Mouse (Mus musculus): ENCODE data around the gene Ddx19b. TPM values are rescaled to one million over a fixed set of nuclear protein-coding genes. Genes with fewer than 3 reads are reported as not detected.
A peak's percentile ranks its signal among the peaks of the same experiment; 100 is the strongest.
"Not testable (repeated sequence)": the region's sequence is repeated elsewhere in the genome, so short reads cannot be mapped to it uniquely, and the experiment has no call there.

Gene Ddx19b
- total RNA-seq, 4 experiments from 2014 or later = 12.2 to 15.2 (median 13.7) TPM

DNA sequence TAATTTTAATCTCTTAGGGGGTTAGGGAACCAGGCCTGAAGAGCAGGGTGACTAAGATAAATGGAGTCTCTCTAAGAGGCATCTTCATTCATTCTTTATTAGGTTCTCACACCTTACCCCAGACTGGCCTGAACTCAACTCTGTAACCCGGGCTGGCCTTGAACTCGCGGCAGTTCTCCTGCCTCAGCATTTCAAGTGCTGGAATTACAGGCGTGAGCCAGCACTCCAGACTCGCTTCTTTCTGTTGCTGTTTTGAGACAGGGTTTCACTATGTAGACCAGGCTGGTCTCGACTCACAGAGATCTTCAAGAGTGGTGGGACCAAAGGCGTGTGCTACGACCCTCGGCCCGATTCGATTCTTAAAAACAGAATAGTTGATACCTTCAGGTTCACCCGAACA, 2.7 kb upstream of the Ddx19b start:
- peak; percentile 11 to 17 for DNase-seq (ENCODE audit: low spot score in 2 of 2)

DNA sequence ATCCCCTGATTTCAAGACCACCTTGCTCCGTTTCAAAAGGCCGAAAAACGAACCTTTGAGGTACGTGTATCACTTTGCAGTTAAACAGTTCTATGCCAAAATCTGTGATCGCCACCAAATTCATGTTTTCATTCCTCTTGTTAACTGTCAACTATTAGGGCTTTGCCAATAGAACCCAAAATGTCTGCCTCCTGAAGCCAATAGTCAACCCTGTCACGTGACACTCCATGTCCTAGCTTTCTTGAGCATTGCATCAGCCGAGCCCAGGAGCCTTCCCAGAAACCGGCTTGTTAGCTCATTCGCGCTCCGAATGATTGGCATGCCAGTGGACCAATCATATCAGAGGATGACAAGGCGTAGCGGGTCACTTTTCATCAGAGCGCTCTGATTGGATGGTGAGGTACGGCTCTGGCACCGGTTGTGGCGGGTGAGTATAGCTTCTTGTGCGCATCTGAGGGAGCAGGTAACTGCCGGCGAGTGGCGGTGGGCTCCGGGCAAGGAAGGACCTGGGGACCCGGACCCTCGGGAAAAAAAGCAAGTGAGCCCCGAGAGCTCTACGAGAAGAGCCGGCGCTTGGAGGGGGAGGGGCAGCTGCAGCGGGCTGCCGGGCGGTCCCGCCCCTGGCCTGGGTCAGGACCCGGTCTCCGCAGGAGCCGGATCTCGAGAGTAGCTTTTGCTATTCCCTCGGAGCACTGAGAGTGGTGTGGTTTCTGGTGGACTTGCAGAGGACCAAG, 2.1 kb upstream of the Ddx19b start:
- DNase-seq (ENCODE audit: low spot score in 2 of 2) = peak; percentile 98

DNA sequence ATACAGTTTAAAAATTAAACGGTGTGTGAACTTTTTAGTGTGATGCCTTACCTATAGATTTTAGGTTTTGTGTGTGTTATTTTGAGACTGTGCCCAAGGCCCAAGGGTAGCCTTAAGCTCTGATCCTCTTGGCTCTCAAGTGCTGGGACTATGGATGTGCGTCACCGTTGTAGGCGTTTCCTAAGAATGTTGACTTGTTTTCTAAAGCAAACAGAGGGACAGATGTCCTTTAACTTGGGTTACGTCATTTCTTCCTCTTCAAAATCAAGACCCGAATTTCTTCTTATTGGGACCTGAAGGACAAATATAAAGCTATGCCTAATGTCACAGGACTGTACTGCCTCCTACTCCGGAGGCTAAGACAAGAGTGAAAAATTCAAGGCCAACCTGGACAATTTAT, 1.4 kb upstream of the Ddx19b start, which contains the start of gene Aars:
Aars (plus strand) TSS at position 229 of the 400 bp plus-strand sequence.
- no peak for DNase-seq (ENCODE audit: low spot score in 2 of 2)

GRCm38 (mm10) chr8:111030045-111030444, 1.5 kb downstream of the Ddx19b start:
- DNase-seq (ENCODE audit: low spot score in 2 of 2) = no peak

DNA sequence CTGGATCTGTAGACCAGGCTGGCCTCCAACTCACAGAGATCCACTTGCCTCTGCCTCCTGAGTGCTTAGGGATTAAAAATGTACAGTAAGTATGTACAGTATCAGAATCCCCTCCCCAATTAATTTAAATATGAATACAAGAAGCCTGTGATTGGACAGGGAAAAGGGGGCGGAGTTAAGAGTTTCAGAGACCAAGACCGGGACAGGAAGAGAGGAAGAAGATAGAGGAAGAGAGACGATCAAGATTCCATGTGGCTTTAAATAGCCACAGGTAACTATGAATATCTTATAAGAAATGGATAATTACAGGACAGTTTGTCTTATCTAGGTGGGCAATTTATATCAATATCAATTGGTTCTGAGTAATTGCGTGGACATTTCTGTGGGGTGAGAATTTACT, 2.0 kb downstream of the Ddx19b start:
- no peak for DNase-seq (ENCODE audit: low spot score in 2 of 2)

DNA sequence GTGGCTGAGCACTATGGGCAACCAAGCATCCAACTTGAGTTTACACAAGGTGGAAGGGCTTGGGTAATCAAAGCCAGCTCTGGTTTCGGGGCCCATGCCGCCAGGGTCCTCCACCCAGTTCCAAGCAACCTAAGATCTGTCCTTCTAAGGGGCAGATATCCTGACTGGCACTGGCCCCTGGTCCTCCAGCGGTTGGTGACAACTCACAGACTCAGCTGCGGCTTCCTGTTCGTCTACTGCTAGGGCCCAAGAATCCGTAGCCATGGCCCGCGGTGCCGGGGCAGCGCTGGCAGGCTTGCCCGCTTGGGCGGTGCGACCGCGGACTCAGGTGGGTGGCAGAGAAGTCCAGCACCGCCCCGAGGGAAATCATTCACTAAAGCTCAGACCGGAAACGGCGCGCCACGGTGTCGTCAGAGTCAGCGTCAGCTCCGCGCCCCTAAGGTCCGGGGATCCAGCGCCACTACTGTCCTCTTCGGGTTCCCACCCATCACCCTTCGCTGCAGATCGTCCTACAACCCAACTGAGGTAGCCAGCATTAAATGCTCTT, 4.1 kb downstream of the Ddx19b start:
- peak; percentile 73 to 77 for DNase-seq (ENCODE audit: low spot score in 2 of 2)

GRCm38 (mm10) chr8:111026609-111027008, 4.9 kb downstream of the Ddx19b start:
- not testable (repeated sequence) for DNase-seq (ENCODE audit: low spot score in 2 of 2)

GRCm38 (mm10) chr8:111010230-111010991, 21.1 kb downstream of the Ddx19b start:
- not testable (repeated sequence) for DNase-seq (ENCODE audit: low spot score in 2 of 2)

DNA sequence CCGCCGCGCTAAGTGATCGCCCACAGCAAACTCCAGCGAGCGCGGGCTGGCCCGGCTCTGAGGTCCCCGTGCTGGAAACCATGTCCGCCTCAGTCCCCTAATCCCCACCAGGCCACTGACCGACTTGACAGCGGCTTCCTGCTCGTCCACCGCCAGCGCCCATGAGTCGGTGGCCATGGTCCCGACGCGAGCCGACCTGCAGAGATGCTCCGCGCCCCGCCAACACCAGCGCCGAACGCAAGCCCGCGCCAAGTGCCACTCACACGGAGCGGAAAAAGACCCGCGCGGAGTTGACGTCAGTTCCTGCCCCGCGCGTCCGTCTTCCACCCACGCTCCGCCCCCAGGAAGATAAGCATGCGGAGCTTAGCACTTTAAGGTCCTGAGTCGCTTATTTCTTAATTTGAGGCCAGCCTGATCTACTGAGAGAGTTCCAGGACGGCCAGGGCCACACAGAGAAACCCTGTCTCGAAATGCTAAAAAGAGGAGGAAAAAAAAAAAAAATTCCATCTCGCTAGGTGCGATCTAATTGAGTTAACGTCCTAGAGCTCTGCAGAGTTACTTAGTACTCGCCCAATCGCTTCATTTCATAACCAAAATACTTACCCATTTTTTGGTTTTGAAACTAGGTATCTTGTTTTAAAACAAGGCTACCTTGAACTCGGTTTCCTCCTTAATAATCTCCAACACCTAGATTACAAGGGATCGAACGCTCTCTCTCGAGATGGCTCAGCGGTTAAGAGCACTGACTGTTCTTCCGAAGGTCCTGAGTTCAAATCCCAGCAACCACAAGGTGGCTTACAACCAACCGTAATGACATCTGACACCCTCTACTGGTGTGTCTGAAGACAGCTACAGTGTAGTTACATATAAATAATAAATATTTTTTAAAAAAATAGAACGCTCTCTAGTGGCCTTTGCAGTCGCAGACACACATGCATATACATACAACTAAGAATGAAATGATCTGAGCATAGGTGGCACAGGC, 33.7 kb downstream of the Ddx19b start, which contains the start of gene Ddx19a:
Ddx19a (minus strand) TSS at position 254 of the 985 bp plus-strand sequence.
- DNase-seq (ENCODE audit: low spot score in 2 of 2) = peak; percentile 71 to 75

- DNase-seq (ENCODE audit: low spot score in 2 of 2) = no peak
These were observed 34.7 kb downstream of the Ddx19b start for GRCm38 (mm10) chr8:110996641-110997430.

- peak; percentile 25 to 50 for DNase-seq (ENCODE audit: low spot score in 2 of 2)
These were observed 41.5 kb downstream of the Ddx19b start for GRCm38 (mm10) chr8:110990017-110990416.

DNA sequence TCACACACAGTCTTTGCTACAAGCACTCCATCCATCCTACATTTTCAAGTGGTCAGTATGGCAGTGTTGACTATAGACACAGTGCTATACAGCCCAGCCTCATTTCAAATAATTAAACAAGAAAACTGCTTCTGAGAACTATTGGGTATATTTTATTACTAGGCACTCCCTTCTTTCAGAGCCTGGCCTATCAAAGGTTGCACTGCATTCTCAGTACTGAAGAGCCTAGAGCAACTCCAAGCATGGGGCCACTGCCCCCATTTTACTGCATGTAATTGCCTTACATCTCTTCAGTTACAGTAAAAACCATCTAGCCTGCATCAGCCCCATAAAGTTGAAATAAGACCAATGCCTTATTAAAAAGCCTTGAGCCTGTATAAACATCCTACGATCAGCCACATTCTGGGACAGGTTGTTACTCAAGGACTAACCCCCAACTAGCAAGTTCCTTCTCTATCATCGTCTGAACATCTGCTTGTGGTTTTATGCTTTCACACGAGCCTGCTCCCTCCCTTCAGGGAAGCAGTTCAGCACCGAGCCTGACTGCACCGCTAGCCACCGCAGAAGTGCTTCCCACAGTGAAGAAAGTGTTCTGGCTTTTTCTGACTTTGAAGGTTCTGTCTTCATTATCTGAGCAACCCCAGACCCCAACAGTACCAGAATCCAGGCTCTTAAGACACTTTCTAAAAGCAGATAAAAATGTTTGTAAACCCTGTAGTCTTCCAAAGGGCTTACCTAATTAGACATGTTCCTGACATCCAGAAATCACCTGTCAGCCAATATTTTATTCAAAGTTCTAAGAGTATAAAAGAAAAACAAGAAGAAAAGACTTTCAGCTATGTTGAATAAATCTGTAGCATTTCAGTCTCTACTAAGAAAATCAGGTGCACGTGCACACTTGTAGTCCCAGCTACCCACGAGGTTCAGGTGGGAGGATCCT, 43.5 kb downstream of the Ddx19b start:
- DNase-seq (ENCODE audit: low spot score in 2 of 2) = no peak

GRCm38 (mm10) chr8:110981304-110981703, 50.2 kb downstream of the Ddx19b start:
- no peak for DNase-seq (ENCODE audit: low spot score in 2 of 2)

- DNase-seq (ENCODE audit: low spot score in 2 of 2) = not testable (repeated sequence)
These were observed 53.6 kb downstream of the Ddx19b start for GRCm38 (mm10) chr8:110977987-110978386.

- not testable (repeated sequence) for DNase-seq (ENCODE audit: low spot score in 2 of 2)
These were observed 55.0 kb downstream of the Ddx19b start for GRCm38 (mm10) chr8:110976532-110976931.

DNA sequence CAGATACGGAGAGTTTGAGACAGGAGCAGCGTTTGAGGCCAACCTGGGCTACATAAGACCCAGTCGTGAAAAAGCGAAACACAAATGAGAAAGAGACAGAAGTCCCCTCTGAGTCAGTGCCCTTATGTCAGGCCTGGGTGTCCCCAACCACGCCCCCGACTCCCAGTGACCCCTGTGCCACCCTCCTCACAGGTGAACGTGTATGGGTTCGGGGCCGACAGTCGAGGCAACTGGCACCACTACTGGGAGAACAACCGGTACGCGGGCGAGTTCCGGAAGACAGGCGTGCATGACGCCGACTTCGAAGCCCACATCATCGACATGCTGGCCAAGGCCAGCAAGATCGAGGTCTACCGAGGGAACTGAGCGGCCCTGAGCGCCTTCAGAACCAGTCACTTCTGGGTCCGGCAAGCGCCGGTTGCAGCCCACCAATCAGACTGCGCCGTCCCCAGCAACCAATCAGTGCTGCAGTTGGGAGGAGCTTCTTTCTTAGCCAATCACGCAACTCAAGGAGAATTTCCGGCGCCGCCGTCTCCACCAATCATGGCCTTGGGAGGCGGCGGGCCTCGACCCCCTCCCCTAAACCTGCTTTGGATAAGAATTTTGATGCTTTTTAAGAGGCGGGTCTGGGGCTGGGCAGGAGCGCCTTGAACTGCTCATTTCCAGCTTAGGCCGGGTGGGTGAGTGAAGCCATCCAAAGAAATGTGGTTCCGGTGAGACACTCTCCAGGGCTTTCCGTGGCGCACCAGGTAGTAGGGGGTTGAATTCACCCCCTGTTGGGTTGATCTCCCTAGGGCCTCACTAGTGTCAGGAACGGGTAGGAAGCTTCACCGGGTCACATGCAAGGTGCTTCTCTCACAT, 61.4 kb downstream of the Ddx19b start:
- DNase-seq (ENCODE audit: low spot score in 2 of 2) = peak; percentile 53 to 76

- no peak for DNase-seq (ENCODE audit: low spot score in 2 of 2)
These were observed 64.2 kb downstream of the Ddx19b start for GRCm38 (mm10) chr8:110967326-110967725.

- DNase-seq (ENCODE audit: low spot score in 2 of 2) = no peak
These were observed 65.0 kb downstream of the Ddx19b start for GRCm38 (mm10) chr8:110966586-110966985.
